Mouse (Mus musculus) kidney, adult 8-10 months (tissue): ENCODE data around the gene Rhox3a.
"Not testable (repeated sequence)": the region's sequence is repeated elsewhere in the genome, so short reads cannot be mapped to it uniquely, and the experiment has no call there.

Experiments used
- DNase-seq, 2 experiments: peaks; one replicate each; pipeline ENCODE4 v3.0.0; 2022

Gene Rhox3a

DNA sequence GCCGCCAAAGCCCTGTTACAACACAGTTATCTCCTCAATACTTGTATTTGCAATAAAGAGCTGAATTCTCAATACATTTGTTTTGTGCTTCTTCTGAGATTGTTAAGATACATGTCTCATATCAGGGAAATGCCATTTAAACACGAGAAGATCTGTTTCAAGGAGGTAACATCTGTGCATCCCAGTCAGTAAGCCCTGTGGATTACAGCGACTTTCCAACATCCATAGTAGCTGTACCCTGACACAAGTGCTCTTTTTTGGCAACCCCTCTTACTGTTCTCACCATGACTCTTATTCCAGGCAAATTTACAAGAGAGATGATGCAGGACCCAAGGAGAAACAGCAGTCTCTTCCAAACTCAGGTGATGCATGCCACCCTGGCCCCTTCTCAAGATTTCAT lies at the start of gene Rhox3a:
Rhox3a (plus strand) TSS at position 301 of the 400 bp plus-strand sequence.
- DNase-seq: not testable (repeated sequence)

GRCm38 (mm10) chrX:37210941-37211340 lies 38.8 kb upstream of the Rhox3a start, which contains the start of gene Gm9:
Gene Gm9 (minus strand): TSS chrX:37211041.
- DNase-seq: no peak

- DNase-seq: not testable (repeated sequence)
These were observed 27.6 kb upstream of the Rhox3a start, which contains the start of gene Rhox1 for GRCm38 (mm10) chrX:37222158-37222557. Gene Rhox1 (minus strand): TSS chrX:37222258.

DNA sequence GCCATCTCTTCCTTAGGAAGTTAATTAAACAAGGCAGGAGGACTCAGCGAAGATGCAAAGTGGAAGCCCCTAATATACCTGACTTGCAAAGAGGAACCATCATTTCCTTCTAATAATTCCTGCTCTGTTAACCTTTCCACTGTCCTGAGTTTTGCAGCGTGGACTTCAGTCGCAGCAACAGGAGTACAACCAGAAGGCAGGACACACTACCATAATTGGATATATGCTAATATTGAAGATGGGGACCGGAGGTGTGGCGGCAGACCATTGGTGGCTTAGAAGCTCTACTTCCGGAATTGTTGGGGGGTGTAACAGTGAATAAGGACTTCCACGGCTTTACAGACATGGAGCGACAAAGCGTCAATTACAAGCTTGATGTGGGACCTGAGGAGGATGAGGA lies 5.0 kb upstream of the Rhox3a start, which contains the start of gene Rhox2a:
Rhox2a (plus strand) TSS at position 301 of the 400 bp plus-strand sequence.
- DNase-seq: not testable (repeated sequence)

DNA sequence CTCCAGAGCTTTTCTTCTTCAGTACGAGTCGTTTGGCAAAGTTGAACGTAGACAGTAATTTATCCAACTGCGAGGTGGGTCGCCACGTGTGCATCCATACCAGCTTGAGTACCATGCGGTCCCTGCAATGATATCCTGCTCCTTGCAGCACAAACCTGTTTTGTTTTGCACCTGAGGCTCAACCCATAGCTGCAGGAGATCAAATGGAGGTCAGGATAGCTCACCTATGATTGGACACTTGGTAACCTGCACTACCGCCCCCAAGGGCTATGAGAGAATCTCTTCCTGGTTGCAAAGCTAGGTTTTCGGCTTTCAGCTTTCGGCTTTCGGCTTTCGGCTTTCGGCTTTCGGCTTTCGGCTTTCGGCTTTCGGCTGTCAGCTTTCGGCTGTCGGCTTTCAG lies 15.3 kb downstream of the Rhox3a start, which contains the start of gene Rhox4a:
Rhox4a (plus strand) TSS at position 301 of the 400 bp plus-strand sequence.
- DNase-seq: not testable (repeated sequence)
